Mouse (Mus musculus) frontal cortex, postnatal 25 days (tissue): ENCODE data around the gene Gls2.
"Not testable (repeated sequence)": the region's sequence is repeated elsewhere in the genome, so short reads cannot be mapped to it uniquely, and the experiment has no call there.

Experiments
- DNase-seq, 2 experiments: peaks; one replicate each; pipeline ENCODE4 v3.0.0; 2022; ENCODE audit warnings: low spot score in 2 of 2

Gls2 gene

GRCm38 (mm10) chr10:128194024-128194550, at the start of gene Gls2:
Gene Gls2, plus strand, starts transcription at chr10:128194457.
- DNase-seq, result peak; percentile 95 to 98

GRCm38 (mm10) chr10:128144961-128145360, 49.3 kb upstream of the Gls2 start:
- no peak for DNase-seq

- DNase-seq, result no peak
Observed at GRCm38 (mm10) chr10:128148789-128149365, 45.4 kb upstream of the Gls2 start.

GRCm38 (mm10) chr10:128149592-128149991, 44.7 kb upstream of the Gls2 start:
- DNase-seq, result no peak

GRCm38 (mm10) chr10:128150941-128151340, 43.3 kb upstream of the Gls2 start:
- no peak for DNase-seq

DNA sequence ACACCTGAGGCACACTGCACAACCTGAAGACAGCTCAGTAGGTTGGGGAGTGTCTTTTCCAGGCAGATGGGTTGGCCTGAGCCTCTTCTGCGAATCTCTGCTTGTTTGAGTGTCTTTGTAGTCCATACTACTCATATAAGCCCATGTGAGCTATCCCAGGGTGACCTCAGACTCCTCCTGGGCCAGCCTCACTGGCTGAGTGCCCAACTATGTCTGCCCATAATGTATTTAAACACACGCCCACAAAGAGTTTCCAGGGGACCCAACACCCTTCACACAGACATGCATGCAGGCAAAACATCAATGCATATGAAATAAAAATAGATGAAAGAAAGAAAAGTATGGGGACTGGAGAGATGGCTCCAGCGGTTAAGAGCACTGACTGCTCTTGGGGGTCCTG, 40.3 kb upstream of the Gls2 start:
- no peak for DNase-seq

DNA sequence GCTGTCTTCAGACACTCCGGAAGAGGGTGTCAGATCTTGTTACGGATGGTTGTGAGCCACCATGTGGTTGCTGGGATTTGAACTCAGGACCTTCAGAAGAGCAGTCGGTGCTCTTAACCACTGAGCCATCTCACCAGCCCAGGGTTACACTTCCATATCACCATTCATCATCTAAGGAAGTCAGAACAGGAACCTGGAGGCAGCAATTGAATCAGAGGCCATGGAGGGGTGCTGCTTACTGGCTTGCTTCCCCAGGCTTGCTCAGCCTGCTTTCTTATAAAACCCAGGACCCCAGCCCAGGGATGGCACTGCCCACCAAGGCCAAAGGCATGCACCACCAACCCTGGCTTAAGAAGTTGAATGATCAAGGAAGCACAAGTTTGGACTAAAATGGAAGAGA, 28.5 kb upstream of the Gls2 start:
- DNase-seq, result not testable (repeated sequence)

DNA sequence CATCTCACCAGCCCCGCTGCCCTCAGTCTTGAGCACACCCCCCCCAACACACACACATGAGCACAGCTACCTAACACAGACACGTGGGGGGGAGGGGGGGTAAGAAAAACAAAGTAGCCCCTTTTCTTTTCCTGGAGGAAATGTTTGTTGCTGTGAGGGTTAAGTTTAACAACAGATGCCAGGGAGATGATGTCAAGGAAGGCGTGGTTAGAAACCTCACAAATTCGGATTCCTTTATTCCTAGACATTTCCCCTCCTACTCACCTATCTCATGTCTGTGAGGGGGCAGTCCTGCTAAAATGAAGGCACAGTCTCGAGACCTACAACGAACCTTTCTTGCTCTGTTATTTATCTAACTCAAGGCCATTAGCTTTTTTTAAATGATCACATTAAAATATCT, 27.2 kb upstream of the Gls2 start:
- no peak for DNase-seq

- DNase-seq, result not testable (repeated sequence)
Observed at GRCm38 (mm10) chr10:128171348-128171747, 22.9 kb upstream of the Gls2 start.

DNA sequence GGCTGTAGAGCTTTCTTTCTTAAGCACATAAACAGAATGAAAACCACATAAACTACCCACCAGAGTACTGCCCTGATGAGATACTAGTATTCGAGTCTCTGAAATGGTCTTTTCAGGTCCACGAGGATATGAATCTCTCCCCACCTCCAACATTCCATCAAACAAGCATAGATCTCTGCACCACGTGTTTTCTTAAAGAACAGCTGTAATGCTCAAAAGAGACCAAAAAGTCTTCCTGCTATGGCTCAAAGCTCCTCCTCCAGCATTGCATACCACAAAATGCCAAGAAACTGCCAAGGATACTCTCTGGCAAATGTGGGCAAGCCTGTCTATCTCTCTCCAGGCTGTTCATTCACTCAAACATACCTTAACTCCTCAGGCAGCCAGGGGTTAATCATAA, 19.0 kb upstream of the Gls2 start:
- no peak for DNase-seq

GRCm38 (mm10) chr10:128175996-128176755, 18.1 kb upstream of the Gls2 start:
- DNase-seq, result peak in 1 of 2 experiments; percentile 13

DNA sequence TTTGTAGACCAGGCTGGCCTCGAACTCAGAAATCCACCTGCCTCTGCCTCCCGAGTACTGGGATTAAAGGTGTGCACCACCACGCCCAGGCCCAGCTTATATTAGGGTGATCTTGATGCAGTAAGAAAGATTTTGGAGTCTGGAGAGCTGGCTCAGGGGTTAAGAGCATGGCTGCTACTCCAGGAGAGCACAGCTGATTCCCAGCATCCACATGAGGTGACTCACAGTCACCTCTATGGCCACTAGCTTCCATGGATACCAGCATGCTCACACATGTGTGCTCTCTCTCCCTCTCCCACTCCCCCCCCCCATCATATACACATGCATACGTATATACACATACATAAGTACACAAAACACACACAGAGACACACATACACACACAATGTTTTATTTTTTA, 16.9 kb upstream of the Gls2 start:
- DNase-seq, result no peak

- DNase-seq, result no peak
Observed at GRCm38 (mm10) chr10:128179989-128180388, 14.3 kb upstream of the Gls2 start, which contains the start of gene Rbms2. Gene Rbms2, minus strand, starts transcription at chr10:128180297.

GRCm38 (mm10) chr10:128184296-128184695, 10.0 kb upstream of the Gls2 start:
- DNase-seq, result no peak

GRCm38 (mm10) chr10:128185277-128185940, 8.8 kb upstream of the Gls2 start:
- no peak for DNase-seq

DNA sequence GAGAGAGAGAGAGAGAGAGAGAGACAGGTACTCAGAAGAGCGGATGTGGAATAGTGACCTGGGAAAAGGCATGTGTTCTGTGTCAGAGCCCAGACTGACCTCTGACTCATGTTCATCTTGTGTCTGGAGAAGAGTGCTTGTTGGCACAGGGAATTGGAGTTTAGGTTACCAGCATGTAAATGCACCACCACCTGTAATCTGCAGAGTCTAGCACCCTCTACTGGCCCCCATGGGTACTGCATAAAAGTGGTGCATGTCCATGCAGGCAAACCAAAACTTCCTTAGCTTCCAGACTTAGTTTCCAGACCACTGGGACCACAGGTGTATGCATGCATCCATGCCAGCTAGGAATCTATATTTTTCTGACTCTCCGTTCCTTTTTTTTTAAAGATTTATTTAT, 8.3 kb upstream of the Gls2 start:
- DNase-seq, result peak; percentile 65 to 68

GRCm38 (mm10) chr10:128187181-128187605, 7.1 kb upstream of the Gls2 start:
- no peak for DNase-seq

DNA sequence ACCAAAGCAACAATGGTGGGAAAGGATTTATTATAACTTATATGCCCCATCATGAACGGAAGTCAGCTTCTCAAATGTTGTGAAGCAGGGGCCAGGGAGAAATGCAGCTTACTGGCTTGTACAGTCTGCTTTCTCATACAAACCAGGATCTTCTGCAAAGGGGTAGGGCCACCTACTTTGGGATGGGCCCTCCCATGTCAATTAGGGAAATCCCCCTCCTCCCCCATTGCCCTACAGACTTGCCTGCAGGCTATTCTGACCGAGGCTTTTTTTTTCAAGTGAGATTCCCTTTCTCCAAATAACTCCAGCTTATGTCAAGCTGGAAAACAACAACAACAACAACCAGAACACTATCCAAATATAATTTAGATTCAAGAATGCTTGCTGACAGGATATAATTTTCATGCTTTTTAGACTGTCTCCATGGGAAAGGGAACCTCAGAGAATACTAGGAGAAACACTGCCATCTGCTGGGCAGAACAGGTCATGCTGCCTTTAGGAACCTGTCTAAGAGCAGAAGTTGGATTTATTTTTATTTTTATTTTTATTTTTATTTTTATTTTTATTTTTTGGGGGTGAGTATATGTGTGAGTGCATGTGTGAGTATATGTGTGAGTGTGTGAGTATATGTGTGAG, 5.9 kb upstream of the Gls2 start:
- peak; percentile 72 to 78 for DNase-seq

DNA sequence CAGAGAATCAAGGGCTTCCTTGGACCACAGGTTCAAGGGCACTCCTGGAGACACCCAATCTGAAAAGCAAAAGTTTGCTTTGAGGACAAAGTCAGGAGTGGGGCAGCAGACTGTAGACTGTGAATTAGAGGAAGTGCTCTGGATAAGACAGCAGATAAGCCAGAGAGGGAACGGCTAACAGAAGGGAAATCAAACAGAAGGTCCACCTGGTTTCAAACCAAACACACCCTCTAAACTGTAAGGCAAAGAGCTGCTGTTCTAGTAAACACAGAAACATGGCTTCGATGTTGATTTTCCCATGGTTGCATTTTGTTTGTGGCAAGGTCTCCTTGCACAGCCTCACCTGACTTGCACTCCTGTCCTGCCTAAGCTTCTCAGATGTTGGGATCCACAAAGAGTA, 2.8 kb upstream of the Gls2 start:
- no peak for DNase-seq

DNA sequence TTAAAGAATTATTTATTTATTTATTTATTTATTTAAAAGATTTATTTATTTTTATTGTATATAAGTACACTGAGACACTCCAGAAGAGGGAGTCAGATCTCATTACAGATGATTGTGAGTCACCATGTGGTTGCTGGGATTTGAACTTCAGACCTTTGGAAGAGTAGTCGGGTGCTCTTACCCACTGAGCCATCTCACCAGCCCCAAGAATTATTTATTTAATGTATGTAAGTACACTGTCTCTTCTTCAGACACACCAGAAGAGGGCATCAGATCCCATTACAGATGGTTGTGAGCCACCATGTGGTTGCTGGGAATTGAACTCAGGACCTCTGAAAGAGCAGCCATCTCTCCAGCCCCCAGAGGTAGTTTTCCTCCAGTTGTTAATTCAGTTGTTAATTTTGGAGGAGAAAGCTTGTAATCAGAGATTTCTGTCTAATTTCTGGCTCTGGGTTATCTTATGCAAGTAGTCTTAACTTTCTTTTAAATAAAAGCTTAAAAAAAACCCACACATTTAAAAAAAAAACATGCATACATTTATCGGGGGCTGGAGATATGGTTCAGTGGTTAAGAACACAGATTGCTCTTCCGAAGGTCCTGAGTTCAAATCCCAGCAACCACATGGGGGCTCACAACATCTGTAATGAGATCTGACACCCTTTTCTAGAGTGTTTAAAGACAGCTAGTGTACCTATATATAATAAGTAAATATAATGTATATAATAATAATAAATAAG, 2.1 kb upstream of the Gls2 start:
- DNase-seq, result not testable (repeated sequence)

- no peak for DNase-seq
Observed at GRCm38 (mm10) chr10:128193113-128193512, 1.1 kb upstream of the Gls2 start.
